Mouse (Mus musculus) neural tube, embryonic 15.5 days (tissue): ENCODE data around the gene Tpm4. TPM values are rescaled to one million over a fixed set of nuclear protein-coding genes. Genes with fewer than 3 reads are reported as not detected.

Experiments
- ATAC-seq: fragments of 200-750 bp; cut with Nextera tagmentation; 2 replicates; pipeline ENCODE4 v1.8.0; 2017; ENCODE audit warnings: mild to moderate bottlenecking, moderate TSS enrichment, moderate library complexity; ENCODE audit not compliant: low FRiP score
- H3K27ac ChIP-seq: fragments of 300-500 bp; sonication (generic); replicated peaks from 2 replicates; pipeline ENCODE4 v1.5.1; 2015; ENCODE audit warnings: mild to moderate bottlenecking, inconsistent platforms
- H3K27me3 ChIP-seq: fragments of 300-500 bp; sonication (generic); replicated peaks from 2 replicates; pipeline ENCODE4 v1.6.1; 2015; ENCODE audit warnings: inconsistent platforms
- H3K36me3 ChIP-seq: fragments of 300-500 bp; sonication (generic); 2 replicates; pipeline ENCODE4 v1.6.1; 2015; ENCODE audit warnings: inconsistent platforms
- H3K4me1 ChIP-seq: fragments of 300-500 bp; sonication (generic); 2 replicates; pipeline ENCODE4 v1.6.1; 2015; ENCODE audit warnings: inconsistent platforms
- H3K4me2 ChIP-seq: fragments of 300-500 bp; sonication (generic); 2 replicates; pipeline ENCODE4 v1.6.1; 2015; ENCODE audit warnings: inconsistent platforms, mild to moderate bottlenecking, moderate library complexity
- H3K4me3 ChIP-seq: fragments of 300-500 bp; sonication (generic); replicated peaks from 2 replicates; pipeline ENCODE4 v1.5.1; 2015; ENCODE audit warnings: mild to moderate bottlenecking, inconsistent platforms
- H3K9ac ChIP-seq: fragments of 300-500 bp; sonication (generic); replicated peaks from 2 replicates; pipeline ENCODE4 v1.6.1; 2015; ENCODE audit warnings: mild to moderate bottlenecking, inconsistent platforms
- H3K9me3 ChIP-seq: fragments of 300-500 bp; sonication (generic); replicated peaks from 2 replicates; pipeline ENCODE4 v1.6.1; 2016; ENCODE audit warnings: inconsistent platforms
- WGBS: fragments of 180-500 bp; shearing (Covaris S2); methylation state at CpG from one replicate; pipeline ENCODE4 v1.1.7; 2015; ENCODE audit warnings: mixed read lengths; 5-methylcytosine and 5-hydroxymethylcytosine counted together
- polyA plus RNA-seq: library from polyadenylated mRNA; unstranded; fragments of >200 nt; fragmentation: Nextera tagmentation; extraction: Ambion mirVana; gene quantifications from 2 replicates; pipeline ENCODE4 v1.2.1, GENCODE M21; 2015

The Tpm4 gene
- polyA plus RNA-seq, 1 experiment from 2014 or later, result 156 TPM

DNA sequence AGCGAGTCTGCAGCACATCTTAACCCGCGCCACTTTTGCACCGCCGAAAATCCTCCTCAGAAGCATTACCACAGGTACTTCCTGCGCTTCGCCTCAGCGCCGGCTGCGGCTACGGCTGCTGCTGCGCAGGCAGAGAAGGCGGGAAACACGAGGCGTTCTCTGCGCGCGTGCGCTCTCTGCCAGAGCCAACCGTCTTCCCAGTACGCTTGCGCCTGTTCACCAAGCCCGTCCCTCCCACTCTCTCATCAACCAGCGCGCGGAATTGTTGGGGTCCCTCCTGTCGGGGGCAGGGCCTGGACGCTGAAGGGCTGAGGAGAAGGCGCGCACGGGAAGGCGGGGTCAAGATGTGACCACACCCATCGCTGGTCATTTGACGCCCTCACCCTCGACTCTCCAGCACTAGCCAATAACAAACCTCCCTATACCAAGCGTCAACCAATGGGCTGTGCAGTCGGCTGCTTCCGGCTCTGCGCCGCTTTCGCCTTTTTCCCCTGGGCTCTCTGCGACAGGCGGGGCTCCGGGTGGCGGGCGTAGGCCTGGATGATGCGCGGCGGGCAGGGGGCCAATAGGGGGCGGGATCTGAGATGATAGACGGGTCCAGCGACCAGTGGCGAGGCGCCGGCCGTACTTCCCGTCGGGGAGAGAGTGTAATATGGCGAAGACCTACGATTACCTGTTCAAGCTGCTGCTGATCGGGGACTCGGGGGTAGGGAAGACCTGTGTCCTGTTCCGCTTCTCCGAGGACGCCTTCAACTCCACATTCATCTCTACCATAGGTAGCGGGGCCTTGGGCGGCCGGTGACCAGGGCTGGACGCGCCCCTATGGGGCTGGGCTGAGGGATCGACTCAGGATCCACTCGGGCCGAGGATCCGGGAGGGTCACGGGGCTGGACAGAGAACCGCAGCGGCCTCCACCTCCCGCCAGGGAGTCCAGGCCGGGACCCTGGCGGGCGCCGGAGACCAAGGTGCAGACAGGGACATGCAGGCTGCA lies 26.2 kb downstream of the Tpm4 start, which contains the start of gene Rab8a:
Gene Rab8a (plus strand): TSS at position 494 of the 991 bp plus-strand sequence.
- H3K9me3 ChIP-seq, result no peaks in the 10 kb centered on the region
- WGBS, result under 1% methylated on average over 82 of the region's 82 CpGs
- H3K27me3 ChIP-seq, result no peaks in the 10 kb centered on the region
- peak within 1 kb of the TSS; percentile 90 for H3K4me3 ChIP-seq
- peak within 1 kb of the TSS; percentile 88 for H3K9ac ChIP-seq
- peaks cover 33% of the 10 kb centered on the region for H3K4me1 ChIP-seq
- H3K27ac ChIP-seq, result peak within 1 kb of the TSS; percentile 86
- no peaks in the 10 kb centered on the region for H3K36me3 ChIP-seq
- peak within 1 kb of the TSS; percentile 65 for H3K4me2 ChIP-seq
- peak; percentile 98 for ATAC-seq

DNA sequence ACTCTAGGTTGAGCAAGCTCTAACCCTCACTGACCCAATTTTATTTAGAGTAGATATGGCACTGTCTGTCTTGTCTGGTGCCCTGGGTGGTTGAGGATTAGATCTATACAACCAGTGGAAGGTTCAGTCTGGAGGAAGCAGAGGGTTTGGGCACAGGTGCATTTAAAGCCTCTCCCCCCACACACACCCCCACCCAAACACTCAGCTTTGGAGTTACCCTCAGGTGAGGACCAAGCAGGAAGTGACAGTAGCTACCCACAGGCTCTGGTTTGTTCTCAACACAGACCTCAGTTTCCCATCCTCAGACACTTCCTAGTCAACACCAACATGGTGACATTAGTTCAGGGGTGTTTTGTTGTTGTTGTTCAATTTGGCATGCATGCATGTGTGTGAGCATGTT lies 28.0 kb downstream of the Tpm4 start:
- ATAC-seq, result no peak

DNA sequence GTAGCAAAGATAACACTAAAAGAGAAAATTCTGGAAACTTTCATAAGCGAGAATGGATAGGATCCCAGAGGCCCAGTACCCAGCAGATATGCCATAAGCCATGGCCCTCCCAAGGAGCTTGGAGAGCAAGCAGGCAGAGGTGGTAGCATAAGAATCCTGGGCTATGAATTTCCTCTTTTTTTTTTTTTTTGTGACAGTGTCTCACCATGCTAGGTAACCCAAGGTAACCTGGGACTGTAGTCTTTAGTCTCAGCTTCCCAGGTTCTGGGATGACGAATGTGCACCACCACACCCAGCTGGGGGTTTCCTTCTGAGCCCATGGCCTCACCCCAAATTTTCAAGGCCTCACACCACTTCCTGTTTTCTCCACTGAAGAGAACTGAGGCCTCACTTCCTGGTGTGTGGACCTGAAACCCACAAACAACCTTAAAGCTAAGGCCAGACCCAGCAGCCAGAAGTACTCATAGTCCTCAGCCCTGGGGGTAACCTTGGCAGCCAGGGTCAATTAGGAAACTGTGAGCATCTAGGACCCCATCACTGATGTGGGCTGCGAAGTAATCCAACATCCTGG lies 34.4 kb downstream of the Tpm4 start:
- Histone ChIP-seq H3K36me3 (peaks cover 60% of the 10 kb centered on the region), H3K4me1 (no peaks in the 10 kb centered on the region), H3K4me3 (no peak overlapping the region), H3K27me3 (no peaks in the 10 kb centered on the region), H3K9me3 (no peaks in the 10 kb centered on the region), H3K4me2 (no peak overlapping the region), H3K27ac (no peak overlapping the region), H3K9ac (no peak overlapping the region)
- WGBS, result 92% methylated on average over 3 of the region's 3 CpGs
- ATAC-seq, result no peak

More for the DNA sequence above, 28.0 kb downstream of the Tpm4 start:
- Histone ChIP-seq H3K9me3 (no peaks in the 10 kb centered on the region), H3K4me2 (peak overlapping the region; percentile 65), H3K27ac (no peak overlapping the region), H3K36me3 (no peaks in the 10 kb centered on the region), H3K4me3 (peak overlapping the region; percentile 90; the same call in 1 of the 2 replicates), H3K27me3 (no peaks in the 10 kb centered on the region), H3K9ac (no peak overlapping the region), H3K4me1 (peaks cover 33% of the 10 kb centered on the region)

DNA sequence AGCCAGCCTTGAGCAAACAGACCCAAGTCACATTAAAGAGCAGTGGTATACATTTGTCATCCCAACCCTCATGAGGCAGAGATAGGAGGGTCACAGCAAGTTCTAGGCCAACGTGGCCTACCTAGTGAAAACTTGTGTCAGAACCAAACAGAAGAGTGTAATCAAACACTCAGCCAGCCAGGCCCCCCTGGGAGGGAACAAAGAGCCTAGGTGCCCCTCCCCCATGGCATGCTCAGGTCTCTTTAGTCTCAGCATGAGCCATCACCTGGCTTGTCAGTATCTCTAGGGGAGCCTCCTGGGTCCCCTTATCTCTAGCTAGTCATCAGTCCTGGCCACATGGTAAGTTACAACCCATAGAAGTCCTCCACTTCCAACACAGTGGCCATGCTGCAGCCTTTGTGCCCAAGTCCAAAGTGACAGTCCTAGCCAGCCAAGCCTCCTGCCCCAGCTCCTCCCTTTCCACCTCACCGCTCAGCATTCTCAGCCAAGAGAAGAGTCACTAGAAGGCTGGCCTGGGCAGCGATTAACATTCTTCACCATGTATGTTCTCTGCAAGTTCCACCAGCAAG lies 35.0 kb downstream of the Tpm4 start:
- Histone ChIP-seq H3K9me3 (no peaks in the 10 kb centered on the region), H3K36me3 (peaks cover 66% of the 10 kb centered on the region), H3K9ac (no peak overlapping the region), H3K27ac (no peak overlapping the region), H3K27me3 (no peaks in the 10 kb centered on the region), H3K4me2 (no peak overlapping the region), H3K4me3 (no peak overlapping the region), H3K4me1 (no peaks in the 10 kb centered on the region)
- no peak for ATAC-seq
- 82% methylated on average over 3 of the region's 3 CpGs for WGBS

DNA sequence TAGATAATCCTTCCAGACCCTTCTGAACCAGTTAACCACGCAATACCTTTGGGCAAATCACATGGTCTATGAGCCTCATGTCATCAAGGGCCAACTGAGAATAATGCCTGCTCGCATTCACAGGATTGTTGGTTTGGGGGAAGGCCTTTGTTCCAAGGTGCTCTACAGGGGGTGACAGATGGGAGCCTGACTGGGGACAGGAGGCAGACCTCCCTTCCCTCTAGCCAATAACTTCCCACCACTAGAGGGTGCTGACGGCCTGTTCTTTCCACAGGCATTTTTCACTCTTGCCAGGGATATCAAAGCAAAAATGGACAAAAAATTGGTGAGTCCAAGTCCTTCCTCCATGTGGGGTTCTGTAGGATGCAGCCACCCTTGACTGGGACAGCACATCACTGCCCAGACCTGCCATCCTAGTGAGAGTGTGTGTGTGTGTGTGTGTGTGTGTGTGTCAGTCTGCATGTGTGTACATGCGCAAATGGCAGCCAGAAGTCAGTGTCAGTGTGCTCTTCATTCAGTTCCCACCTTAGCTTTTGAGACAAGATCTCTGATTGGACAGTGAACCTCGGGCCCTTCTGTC lies 42.7 kb downstream of the Tpm4 start:
- Histone ChIP-seq H3K9ac (no peak overlapping the region), H3K27ac (no peak overlapping the region), H3K36me3 (peaks cover 92% of the 10 kb centered on the region), H3K4me2 (no peak overlapping the region), H3K9me3 (no peaks in the 10 kb centered on the region), H3K4me3 (no peak overlapping the region), H3K4me1 (no peaks in the 10 kb centered on the region), H3K27me3 (no peaks in the 10 kb centered on the region)
- peak; percentile 18; the same call in 1 of the 2 replicates for ATAC-seq
- 57% methylated on average over 5 of the region's 5 CpGs for WGBS

DNA sequence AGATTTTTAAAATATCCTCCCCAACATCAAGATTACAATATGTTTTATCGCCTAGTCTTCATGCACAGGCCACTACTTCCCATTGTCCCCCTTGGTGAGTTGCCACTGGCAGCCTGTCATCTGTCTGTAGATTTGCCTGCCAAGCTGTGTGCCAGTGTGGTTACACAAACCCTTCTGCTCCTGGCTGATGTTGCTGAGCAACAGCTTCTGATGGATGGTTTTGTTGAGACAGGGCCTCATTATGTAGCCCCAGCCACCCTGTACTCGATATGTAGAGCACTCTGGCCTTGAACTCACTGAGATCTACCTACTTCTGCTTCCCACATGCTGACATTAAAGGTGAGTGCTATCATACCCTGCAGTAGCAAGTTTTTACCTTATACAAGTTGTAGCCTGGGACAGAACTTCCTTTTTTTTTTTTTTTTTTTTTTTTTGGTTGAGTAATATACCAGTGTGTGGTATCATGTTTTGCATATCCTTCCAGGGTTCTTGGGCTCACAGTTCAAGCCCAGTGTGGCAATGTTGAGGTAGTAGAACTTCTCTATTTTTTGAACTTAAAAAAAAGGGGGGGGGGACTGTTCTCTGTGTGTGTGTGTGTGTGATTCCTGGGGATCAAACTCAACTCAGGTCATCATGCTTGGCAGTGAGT lies 48.9 kb downstream of the Tpm4 start:
- no peaks in the 10 kb centered on the region for H3K27me3 ChIP-seq
- H3K4me1 ChIP-seq, result no peaks in the 10 kb centered on the region
- no peak for ATAC-seq
- no peak overlapping the region for H3K27ac ChIP-seq
- no peak overlapping the region for H3K4me2 ChIP-seq
- no peak overlapping the region for H3K9ac ChIP-seq
- no peak overlapping the region for H3K4me3 ChIP-seq
- 63% methylated on average over 2 of the region's 2 CpGs for WGBS
- H3K36me3 ChIP-seq, result peaks cover 31% of the 10 kb centered on the region
- no peaks in the 10 kb centered on the region for H3K9me3 ChIP-seq

DNA sequence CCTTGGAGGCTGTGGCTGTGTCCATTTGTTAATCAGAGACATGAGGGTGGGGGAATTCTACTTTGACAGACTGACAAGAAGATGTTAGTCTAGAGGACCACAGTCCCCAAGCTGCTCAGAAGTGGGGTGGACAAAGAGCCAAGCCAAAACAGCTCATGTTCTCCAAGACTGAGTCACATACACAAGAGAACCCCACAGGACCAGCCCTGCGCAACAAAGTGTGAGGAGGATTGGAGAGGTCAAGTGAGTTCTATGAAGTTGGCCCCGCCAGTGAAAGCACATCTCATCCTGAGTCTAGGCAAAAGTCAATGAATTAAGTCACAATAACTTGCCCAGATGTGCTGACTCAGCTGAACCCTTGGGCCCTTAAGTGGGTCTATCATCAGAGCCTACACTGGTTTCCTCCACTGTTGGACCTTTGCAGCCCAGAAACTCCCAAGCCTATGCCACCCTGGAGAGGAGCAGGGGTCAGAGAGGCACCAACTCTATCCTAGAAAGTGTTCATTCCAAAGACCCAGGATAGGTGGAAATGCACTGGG lies 53.1 kb downstream of the Tpm4 start:
- Histone ChIP-seq H3K4me3 (no peak overlapping the region), H3K4me1 (no peaks in the 10 kb centered on the region), H3K36me3 (no peaks in the 10 kb centered on the region), H3K9me3 (no peaks in the 10 kb centered on the region), H3K27me3 (no peaks in the 10 kb centered on the region), H3K4me2 (no peak overlapping the region), H3K9ac (no peak overlapping the region), H3K27ac (no peak overlapping the region)
- 82% methylated on average over 2 of the region's 2 CpGs for WGBS
- ATAC-seq, result no peak

DNA sequence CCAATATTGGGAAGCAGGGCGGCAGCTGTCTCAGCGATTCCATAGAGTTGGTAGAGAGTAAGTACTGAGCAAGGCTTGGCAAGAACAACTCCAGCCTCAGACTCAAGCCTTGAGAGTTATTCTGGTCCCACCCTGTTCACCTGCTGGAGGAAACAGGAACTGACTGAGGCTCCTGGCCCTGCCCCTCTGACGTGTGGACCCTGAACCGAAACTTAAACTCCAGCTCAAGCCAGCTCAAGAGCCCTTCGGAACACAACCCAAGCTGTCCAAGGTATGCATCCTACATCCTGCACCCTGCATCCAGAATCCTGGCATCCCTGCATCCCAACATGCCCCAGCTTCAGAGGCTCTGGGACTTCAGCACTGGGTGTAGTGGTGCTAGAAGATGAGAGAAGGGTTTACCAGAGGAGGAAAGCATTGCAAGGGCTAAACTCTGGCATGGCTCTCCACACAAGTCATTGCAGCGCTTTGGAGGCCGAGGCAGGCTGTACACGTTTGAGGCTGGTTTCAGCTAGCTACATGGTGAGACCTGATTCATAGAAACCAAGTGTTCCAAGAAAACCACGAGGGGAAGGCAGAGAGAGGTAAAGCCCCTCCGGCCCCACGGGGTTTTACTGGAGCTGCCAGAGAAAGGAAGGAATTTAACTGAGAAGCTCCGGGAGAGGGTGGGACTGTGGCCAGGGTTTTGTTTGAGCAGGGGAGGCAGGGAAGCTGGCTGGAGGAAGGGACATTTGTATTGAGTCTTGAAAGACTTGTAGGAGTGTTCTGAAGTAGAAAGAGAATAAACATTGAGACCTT lies 54.8 kb downstream of the Tpm4 start, which contains the start of gene Hsh2d:
Gene Hsh2d (plus strand): TSS at position 222 of the 798 bp plus-strand sequence.
- no peak for ATAC-seq
- H3K4me2 ChIP-seq, result no peak within 1 kb of the TSS
- no peaks in the 10 kb centered on the region for H3K36me3 ChIP-seq
- no peak within 1 kb of the TSS for H3K9ac ChIP-seq
- H3K27me3 ChIP-seq, result no peaks in the 10 kb centered on the region
- H3K9me3 ChIP-seq, result no peaks in the 10 kb centered on the region
- no peak within 1 kb of the TSS for H3K4me3 ChIP-seq
- no peaks in the 10 kb centered on the region for H3K4me1 ChIP-seq
- 72% methylated on average over 12 of the region's 12 CpGs for WGBS
- H3K27ac ChIP-seq, result no peak within 1 kb of the TSS

DNA sequence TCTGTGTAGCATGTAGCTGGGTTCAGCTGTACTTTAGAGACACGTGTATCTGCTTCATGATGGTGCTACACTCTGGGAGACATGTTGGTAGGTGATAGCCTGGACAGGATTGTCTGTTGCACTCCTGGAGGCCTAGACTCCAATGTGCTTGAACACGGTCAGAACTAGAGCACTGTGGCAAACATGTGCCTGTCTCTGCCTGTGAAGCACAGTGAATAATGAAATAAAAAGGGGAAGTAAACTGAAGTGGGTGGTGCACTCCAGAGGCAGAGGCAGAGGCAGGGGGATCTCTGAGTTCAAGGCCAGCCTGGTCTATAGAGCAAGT lies 55.4 kb downstream of the Tpm4 start:
- no peak overlapping the region for H3K27ac ChIP-seq
- ATAC-seq, result no peak
- H3K9me3 ChIP-seq, result no peaks in the 10 kb centered on the region
- no peaks in the 10 kb centered on the region for H3K36me3 ChIP-seq
- H3K4me3 ChIP-seq, result no peak overlapping the region
- WGBS, result 80% methylated on average over 2 of the region's 2 CpGs
- H3K4me2 ChIP-seq, result no peak overlapping the region
- H3K27me3 ChIP-seq, result no peaks in the 10 kb centered on the region
- H3K9ac ChIP-seq, result no peak overlapping the region
- H3K4me1 ChIP-seq, result no peaks in the 10 kb centered on the region

DNA sequence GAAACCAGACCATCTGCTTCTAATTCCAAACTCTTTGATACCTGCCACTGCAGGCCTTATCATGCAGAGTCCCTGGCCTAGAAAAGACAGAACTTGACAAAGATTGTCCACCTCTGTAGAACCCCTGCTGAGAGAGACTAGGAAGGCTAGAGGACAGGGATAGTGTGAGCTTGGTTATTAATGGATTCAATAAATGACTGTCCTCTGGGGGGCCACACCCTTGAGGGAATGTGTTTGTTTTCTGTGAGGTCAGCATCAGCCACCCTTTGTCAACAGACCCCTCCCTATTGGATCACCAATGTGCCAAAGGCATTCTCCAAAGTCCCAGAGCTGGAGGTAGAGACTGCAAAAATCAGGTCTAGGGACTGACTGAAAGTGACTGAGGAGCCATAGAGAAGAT lies 57.3 kb downstream of the Tpm4 start:
- H3K27ac ChIP-seq, result no peak overlapping the region
- H3K4me3 ChIP-seq, result no peak overlapping the region
- no peak for ATAC-seq
- H3K4me2 ChIP-seq, result no peak overlapping the region
- no peaks in the 10 kb centered on the region for H3K9me3 ChIP-seq
- no peaks in the 10 kb centered on the region for H3K27me3 ChIP-seq
- no peaks in the 10 kb centered on the region for H3K4me1 ChIP-seq
- H3K36me3 ChIP-seq, result no peaks in the 10 kb centered on the region
- no peak overlapping the region for H3K9ac ChIP-seq
